Mouse (Mus musculus): ENCODE measurements around the gene Zfp106.
A peak's percentile ranks its signal among the peaks of the same experiment; 100 is the strongest.
"Not testable (repeated sequence)": the region's sequence is repeated elsewhere in the genome, so short reads cannot be mapped to it uniquely, and the experiment has no call there.

The Zfp106 gene

GRCm38 (mm10) chr2:120563235-120563990 is at the start of gene Zfp106:
TSS of gene Zfp106 (minus strand) at chr2:120563843.
- DNase-seq, result peak; percentile 92

GRCm38 (mm10) chr2:120608830-120609723 is 45.4 kb upstream of the Zfp106 start, which contains the start of the genes Haus2 and Lrrc57:
TSS of gene Haus2 (plus strand) at chr2:120609383.
TSS of gene Lrrc57 (minus strand) at chr2:120609520.
- peak; percentile 96 for DNase-seq

DNA sequence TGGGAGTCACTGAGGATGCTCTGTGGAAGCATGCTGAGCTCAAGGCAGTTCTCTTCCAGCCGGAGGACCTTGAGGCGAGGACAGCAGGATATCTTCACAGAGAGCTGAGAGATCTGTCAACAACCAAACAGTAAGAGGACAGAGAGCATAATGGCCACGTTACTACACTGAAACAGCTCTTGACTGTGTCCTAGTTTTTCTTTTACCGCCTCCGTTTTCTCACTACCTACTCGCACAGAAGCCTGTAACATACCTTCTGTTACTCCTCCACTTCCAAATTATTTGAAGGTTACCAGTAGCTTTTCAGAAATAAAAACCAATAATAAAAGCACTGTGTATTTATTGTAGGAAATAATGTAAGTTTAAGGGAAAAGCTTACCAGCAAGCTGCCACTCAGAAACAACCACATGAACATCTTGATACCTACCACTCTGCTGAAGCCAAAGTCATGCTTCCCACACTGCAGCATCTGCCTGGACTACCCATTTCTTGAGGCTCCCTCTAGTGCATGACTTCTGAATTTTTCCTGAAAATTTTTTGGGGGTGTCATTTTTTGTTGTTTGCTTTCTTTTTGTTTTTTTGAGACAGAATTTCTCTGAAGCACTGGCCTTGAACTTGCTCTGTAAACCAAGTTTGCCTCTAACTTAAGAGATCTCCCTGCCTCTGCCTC is 42.5 kb upstream of the Zfp106 start:
- peak; percentile 33 for DNase-seq

- no peak for DNase-seq
Measured at GRCm38 (mm10) chr2:120599506-120599905, 35.9 kb upstream of the Zfp106 start.

- DNase-seq, result no peak
Measured at GRCm38 (mm10) chr2:120597734-120598133, 34.1 kb upstream of the Zfp106 start.

- no peak for DNase-seq
Measured at GRCm38 (mm10) chr2:120592227-120592626, 28.6 kb upstream of the Zfp106 start.

- DNase-seq, result no peak
Measured at GRCm38 (mm10) chr2:120589759-120590158, 26.1 kb upstream of the Zfp106 start.

GRCm38 (mm10) chr2:120578286-120578685 is 14.6 kb upstream of the Zfp106 start:
- no peak for DNase-seq

DNA sequence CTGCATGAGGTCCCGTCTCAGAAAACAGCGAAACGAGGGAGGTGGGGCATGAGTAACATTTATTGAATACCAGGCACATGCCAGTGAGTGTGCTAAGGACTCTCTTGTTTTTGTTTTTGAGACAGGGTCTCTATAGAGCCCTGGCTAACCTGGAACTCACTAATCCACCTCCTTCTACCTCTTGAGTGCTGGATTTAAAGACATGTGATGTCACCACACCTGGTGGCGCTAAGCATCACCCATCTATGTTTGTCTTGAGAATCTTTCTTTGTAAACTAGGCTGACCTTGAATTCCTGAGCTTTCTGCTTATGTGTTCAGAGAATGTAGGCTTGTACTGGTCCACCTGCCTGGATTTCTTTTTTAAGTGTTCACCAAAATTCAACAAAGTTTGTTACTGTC is 14.2 kb upstream of the Zfp106 start:
- no peak for DNase-seq

DNA sequence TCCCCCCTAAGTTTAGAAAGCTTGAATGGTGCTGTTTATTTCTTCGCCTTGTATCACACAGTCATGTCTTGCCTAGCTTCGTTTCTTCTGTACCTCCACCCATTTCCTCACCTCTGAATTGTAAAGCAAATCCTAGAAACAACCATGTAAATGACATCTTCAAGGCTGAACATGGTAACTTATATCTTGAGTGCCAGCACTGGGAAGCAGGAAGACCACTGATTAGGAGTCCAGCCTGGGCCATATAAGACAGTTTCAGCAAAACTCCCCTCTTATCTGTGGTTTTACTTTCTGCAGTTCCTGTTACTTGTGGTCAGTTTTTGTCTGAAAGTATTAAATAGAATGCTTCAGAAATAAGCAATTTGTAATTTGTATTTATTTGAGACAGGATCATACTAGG is 12.3 kb upstream of the Zfp106 start:
- no peak for DNase-seq

GRCm38 (mm10) chr2:120575121-120575520 is 11.5 kb upstream of the Zfp106 start:
- DNase-seq, result no peak

DNA sequence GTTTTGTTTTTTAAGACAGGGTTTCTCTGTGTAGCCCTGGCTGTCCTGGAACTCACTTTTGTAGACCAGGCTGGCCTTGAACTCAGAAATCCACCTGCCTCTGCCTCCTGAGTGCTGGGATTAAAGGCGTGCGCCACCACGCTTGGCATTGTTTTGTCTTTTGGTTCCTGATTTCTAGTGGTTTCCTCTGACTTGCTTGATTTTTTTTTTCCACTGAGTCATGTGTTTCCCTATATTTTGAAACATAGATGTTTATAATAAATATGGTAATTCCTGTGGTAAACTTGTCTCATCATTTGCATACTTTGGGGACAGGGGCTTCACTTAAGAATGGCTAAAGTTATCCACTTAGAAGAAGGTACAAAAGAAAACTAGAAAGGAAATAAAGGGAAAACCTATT is 8.5 kb upstream of the Zfp106 start:
- DNase-seq, result not testable (repeated sequence)

DNA sequence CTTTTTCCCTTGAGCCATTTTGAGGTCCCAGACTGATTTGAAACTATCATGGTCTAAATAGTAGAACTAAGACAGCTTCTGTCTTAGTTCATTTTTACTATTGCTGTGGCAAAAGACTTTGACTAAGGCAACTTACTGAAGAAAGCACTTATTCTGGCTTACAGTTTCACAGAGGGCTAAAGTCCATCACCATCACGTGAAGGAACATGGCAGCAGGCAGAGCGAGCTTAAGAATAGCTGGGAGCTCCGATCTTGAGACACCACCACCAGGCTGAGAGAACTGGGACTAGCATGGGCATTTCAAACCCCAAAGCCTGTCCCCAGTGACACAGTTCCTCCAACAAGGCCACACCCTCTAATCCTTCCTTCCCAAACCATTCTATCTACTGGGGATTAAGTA is 7.4 kb upstream of the Zfp106 start:
- DNase-seq, result no peak

DNA sequence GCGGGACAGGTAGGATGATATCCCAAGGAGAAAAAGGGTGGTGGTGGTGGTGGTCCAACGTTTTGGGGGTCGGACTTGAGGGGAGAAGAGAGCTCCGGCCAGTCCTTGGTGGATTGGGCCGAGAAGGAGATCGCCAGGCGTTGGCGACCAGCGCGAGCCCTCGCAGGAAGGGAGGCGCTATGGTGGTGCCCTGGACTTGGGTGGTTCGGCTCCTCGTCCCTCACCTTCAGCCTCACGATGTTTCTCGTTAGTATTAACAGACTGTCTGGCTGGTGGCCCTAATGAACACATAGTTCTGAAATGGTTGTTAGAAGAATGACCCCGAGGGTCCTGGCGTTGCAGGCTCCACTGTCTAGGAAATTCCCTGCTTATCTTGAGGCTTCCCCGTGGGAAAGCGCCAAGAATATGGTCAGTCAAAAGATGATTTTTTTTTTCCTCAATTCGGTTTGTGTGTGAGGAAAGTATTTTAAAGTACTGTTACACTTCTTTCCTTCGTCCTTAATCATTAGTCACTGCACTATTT is 4.2 kb upstream of the Zfp106 start:
- no peak for DNase-seq

DNA sequence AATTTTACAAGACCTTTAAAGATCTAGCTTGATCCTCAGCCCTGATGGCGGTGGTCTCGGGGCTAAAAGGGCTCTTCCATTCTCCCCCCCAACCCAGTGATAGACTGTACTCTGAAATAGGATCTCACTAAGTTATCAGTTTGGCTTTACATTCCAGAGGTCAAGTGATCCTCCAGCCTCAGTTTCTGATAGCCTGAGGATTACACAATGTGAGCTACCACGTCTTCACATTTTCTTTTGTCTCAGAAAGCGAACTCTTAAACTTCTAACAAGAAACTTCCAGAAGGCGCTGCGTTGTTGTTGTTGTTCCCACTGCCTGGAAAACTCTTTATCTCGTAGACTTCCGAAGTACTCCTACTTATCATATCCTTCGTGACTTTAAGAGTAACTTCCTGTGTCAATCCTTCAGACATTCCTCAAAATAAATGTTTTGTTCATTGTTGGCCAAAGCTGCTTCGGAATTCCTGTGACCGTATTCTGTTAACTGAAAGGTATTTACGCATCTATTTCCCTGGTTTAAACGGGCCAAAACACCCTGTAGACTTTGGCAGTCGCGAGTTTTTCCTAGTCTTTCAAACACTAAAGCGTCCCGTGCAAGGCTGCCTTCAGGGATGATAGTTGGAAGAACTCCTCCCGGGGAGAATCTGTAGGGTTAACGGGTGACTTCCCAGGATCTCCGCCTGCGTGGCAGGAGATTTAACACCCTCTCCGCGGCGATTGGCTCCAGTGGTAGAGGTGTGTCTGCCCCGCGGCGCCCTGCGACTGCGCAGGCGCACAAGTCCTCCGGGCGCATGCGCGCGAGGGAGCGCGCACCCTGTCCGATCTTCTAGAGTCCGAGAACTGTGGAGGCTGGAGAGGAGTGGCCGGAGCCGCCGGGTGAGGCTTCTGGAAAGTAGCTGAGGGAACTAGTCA is 3.5 kb upstream of the Zfp106 start, which contains the start of gene Snap23:
Gene Snap23, plus strand, starts transcription at position 786 of the 912 bp plus-strand sequence.
- DNase-seq, result peak; percentile 90

DNA sequence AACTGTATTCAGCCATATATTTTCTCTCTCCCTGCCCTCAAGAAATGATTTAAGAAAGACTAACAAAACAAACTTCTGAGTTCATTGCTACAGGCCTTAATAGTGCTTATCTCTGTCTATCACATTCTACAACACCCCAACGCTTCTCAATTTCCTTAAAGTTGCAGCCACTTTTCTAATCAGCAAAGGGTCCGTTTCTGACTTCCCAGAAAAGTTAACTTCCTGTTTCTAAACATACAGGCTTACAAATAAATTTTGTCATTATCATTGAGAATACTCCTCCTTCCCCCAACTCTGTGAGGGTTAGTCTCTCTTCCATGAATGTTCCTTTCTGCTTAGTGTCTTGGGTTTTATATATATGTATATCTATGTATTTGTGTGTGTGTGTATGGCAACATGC is 1.7 kb upstream of the Zfp106 start:
- no peak for DNase-seq

- not testable (repeated sequence) for DNase-seq
Measured at GRCm38 (mm10) chr2:120564548-120565188, 1.0 kb upstream of the Zfp106 start.

DNA sequence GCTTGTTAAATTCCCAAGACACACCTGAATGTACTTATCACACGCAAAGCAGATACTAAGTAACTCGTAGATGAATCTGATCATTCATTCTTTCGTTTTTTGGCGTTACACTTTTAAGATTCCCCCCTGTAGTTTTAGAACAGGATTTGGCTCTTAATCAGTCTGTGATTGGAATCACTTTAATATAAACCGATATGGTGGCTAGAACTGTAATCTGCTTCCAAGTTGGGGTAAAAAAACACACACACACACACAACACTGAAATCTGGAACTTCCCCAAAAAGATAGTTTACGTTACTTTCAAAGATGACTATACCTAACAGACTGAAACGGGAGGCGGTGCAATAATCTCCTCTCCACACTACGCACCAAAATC is 796 bp downstream of the Zfp106 start:
- no peak for DNase-seq

- no peak for DNase-seq
Measured at GRCm38 (mm10) chr2:120561524-120561923, 2.1 kb downstream of the Zfp106 start.

- DNase-seq, result no peak
Measured at GRCm38 (mm10) chr2:120558813-120559212, 4.8 kb downstream of the Zfp106 start.

- DNase-seq, result no peak
Measured at GRCm38 (mm10) chr2:120556868-120557267, 6.8 kb downstream of the Zfp106 start.
